Mouse (Mus musculus) large intestine, adult 2 months (tissue): ENCODE data around the gene Maml3. TPM values are rescaled to one million over a fixed set of nuclear protein-coding genes. Genes with fewer than 3 reads are reported as not detected.

Experiments used
- DNase-seq: peaks from one replicate; pipeline ENCODE4 v3.0.0-alpha.2; 2012; ENCODE audit warnings: low read depth, low spot score
- WGBS: fragments of 180-500 bp; shearing (Covaris S2); methylation state at CpG from one replicate; pipeline ENCODE4 v1.1.7; 2018; 5-methylcytosine and 5-hydroxymethylcytosine counted together
- polyA plus RNA-seq: library from polyadenylated mRNA; depleted of rRNA; stranded (reverse); fragments of >200 nt; gene quantifications from 2 replicates; pipeline ENCODE4 v1.2.3, GENCODE M21; 2012

Maml3 gene
- polyA plus RNA-seq, 1 experiment: 1.8 TPM

DNA sequence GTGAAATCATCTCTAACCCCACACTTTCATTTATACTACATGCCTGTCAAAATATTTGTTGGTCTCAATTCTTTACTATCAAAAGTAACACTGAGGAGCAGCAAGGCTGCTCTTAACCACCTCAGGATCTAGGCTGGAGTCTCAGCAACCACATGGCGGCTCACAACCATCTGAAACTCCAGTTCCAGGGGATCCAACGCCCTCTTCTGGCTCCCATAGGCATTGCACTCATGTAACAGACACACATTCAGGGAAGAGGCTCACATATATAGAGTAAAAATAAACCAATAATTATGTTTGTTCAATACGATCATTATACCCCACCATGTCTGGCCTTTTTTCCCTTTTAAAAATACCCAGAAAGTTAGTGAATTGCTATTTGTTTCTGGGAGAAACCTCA is 252.2 kb downstream of the Maml3 start:
- DNase-seq: no peak
- WGBS: 75% methylated on average over 3 of the region's 3 CpGs

DNA sequence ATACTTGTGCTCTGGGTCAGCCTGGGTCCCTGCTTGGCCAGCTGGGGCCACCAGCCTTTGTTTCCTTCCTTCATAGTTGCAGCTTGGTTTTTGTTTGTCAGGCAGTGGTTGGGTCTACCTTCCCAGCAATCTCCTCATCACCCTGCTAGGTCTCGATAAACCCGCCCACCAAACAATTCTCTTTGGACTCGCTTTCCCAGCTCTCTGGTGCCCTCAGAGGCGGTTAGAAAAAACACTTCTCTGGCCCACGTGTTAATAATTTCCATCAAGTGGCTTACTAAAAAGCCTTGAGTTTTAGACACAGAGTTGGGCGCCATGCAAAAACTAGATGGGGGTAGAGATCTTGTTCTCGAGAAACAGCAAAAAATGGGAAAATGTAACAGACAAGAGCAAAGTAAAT is 253.3 kb downstream of the Maml3 start:
- DNase-seq: no peak
- WGBS: 81% methylated on average over 7 of the region's 7 CpGs

DNA sequence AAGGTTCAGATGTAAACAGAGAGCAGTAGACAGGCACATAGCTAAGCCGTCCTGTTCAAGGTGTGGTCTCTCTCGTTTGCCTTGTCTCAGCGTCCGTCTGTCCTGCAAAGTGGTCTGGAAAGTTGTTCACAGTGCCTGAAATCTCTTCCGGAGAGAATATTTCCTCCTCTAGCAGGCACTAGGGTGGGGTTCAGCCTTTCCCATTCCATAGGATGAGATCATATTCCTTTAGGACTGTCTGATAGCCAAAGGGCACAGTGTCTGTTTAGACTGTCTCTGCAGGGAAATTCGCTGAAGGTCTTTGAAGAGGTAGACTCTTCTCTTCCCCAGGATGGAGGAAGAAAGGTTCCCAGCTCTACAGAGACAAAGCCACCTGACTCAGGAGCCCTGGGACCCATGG is 255.4 kb downstream of the Maml3 start:
- WGBS: 27% methylated on average over 6 of the region's 6 CpGs
- no peak for DNase-seq

DNA sequence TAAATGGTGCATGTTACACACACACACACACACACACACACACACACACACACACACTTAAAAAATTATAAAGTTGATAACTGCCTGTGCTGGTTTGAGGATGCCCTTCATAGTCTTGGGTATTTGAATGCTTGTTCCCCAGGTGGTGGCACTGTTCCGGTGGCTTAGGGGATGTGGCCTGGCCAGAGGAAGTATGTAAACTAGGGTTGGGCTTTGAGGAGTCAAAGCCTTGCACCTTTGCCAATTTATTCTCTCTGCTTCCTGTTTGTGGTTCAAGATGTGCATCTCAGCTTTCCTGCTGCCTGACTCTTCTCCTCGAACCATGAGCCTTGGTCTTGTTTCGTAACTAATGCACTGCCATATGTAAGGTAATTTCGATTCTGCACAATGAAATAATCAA is 257.6 kb downstream of the Maml3 start:
- 89% methylated on average over 4 of the region's 4 CpGs for WGBS
- no peak for DNase-seq

DNA sequence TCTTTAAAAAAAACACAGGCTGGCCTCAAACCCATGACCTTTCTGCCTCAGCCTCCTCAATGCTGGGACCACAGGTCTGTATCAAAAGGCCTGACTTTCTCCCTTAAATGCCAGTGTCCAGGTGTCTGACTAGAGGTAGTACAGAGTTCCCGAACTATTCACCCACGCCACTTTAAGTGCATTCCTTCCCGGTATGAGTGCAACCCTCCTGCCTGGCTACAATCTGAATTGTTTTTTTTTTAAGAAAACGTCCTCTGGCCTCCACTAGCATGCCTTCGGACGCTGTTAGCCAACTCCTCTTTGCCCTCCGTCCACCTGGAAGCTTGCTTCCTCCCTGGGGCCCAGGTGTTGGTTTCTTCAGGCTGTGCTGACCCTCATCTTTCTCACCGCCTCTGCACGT is 260.6 kb downstream of the Maml3 start:
- WGBS: 90% methylated on average over 9 of the region's 9 CpGs

DNA sequence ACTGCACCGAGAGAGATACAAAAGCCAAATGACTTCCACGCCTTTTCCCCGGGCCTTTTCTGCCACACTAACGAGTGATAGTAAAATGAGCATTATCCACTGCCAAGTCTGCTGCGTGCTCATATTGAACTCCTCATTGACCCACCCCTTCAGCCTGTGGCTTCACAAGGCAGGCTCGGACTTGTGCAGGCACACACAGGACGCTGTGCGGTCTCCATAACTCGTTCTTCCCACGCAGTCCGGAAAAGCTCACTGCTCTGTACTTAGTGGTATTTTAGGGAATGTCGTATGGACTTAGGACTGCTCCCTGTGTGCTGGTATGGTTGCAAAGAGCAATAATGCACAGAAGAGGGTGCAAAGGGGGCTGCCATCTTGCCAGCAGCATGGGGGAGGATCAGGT is 262.7 kb downstream of the Maml3 start:
- 47% methylated on average over 12 of the region's 12 CpGs for WGBS
- no peak for DNase-seq

More for the DNA sequence above, 260.6 kb downstream of the Maml3 start:
- no peak for DNase-seq

DNA sequence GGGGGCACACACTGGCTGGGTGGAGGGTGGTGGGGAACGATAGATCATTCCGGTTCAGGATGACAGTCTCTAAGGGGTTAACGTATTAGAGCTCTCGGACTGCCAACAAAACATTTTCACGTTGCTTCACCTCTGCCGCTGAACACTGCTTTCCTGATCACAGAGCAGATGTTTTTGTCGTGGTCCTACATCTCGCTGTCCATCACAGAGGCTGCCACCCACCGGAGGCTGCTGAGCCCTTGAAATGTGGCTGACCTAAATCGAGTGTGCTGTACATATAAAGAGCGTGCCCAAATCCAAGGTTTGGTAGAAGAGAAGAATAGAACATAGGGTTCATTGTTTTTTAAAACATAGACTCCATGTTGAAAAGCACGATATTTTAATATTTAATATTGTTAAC is 263.3 kb downstream of the Maml3 start:
- DNase-seq: no peak
- WGBS: 89% methylated on average over 12 of the region's 12 CpGs

DNA sequence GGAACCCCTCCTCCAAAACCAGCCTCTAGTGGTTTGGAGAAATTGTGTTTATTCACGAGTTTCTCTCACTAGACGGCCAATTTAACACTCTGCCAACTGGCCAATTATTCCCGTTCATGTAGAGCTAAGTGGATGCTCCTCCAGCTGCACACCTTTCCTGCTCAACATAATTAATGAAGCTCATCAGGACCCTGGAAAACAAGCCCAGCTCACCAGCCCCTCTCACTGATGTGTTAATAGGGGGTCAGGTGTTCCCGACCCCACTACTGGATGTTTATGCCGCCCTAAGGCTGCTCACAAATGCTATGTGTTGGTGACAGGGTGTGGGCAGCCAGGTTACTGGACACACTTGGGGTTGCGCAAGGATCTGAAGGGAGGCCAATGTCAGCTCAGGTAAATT is 263.7 kb downstream of the Maml3 start:
- 91% methylated on average over 6 of the region's 6 CpGs for WGBS
- no peak for DNase-seq

DNA sequence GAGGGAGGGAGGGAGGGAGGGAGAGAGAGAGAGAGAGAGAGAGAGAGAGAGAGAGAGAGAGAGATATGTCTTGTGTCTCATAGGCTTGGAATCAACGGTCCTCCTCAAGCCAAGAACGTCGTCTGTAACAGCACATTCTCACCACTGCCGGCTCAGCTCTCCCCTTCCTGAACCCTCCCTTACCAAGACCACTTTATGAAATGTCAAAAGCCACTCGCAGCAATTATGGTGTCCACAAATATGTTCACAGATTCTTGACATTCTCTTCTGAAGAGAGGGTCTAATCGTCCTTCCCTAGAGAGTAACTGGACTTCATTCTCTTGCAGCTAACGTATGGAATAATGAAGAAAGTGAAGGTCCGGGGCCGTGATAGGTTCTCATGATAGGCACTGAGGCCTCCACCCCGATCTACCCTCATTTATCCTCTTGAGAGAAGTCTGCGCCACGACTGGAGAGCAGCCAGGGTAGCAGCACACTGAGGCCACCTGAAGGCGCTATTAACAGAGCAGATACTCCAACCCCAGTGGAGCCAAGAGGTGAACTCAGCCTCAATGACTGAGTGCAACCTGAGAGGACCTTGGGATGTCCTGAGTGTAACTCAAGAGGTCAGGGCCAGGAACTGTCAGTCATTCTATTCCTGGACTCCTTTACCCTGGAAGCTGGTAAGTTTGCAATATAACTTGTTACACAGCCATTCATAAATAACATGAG is 264.6 kb downstream of the Maml3 start:
- no peak for DNase-seq
- 92% methylated on average over 13 of the region's 13 CpGs for WGBS

DNA sequence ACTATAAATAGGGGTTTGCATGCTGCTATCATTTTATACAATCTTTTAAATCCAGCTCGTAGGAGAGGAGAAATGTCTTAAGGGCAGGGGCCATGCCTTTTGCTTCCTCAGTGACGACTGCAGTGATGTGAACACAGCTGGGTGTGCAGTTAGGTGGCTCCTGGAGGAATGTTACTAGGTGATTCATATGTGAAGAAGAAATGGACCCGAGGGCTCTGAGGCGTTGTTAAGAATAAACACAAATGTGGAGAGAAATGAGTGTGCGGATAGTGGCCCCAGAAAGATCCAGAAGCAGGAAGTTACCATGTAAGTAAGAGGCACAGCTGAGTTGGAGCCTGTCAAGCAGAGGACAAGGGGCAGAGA is 265.5 kb downstream of the Maml3 start:
- no peak for DNase-seq
- 40% methylated on average over 5 of the region's 5 CpGs for WGBS

DNA sequence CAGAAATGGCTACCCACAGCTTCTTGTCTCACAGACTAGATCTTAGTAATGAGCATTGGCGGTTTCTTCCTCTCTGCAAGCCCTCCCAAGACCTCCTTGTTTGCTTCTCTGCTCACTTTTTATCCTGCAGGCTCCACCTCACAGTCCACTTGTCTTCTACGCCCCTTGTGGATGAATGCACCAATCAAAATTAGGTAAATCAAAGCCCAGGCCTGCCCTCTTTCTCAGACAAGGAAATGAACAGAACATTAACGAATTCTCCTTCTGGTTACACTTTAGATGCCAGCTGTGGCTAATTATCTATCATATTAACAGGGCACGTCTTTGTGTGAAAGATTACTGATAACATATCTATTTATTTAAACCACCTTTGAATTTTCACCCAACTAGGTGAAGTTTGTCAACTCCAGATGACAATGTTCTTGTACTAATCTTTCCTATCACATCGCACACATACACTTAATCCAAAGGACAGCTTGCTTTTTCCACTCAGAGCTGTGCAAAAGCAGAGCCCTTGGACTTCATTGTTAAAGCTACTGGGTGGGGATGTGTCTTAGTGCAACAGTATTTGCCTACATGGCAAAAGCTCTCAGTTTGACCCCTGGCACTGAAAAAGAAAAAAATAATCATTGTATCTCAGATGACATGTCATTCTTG is 266.1 kb downstream of the Maml3 start:
- no peak for DNase-seq
- 57% methylated on average over 5 of the region's 5 CpGs for WGBS

DNA sequence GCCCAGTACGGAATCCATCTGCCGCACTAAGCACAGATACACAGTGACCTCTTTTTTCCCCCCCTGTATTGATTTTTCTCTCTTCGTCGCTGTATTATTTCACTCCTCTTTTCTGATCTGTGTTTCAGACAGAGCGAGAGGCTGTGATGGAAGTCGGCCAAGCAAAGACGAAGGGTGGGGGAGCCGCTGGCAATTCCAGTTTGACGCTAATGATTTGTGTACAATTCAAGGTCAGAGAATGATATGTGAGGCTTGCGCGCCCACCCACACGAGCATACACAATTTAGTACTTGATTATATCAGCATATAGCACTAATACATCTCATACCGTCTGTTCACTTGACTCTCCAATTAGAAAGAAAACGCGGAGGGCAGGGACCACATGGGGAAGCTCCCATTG is 271.9 kb downstream of the Maml3 start:
- WGBS: 42% methylated on average over 15 of the region's 15 CpGs
- DNase-seq: no peak

DNA sequence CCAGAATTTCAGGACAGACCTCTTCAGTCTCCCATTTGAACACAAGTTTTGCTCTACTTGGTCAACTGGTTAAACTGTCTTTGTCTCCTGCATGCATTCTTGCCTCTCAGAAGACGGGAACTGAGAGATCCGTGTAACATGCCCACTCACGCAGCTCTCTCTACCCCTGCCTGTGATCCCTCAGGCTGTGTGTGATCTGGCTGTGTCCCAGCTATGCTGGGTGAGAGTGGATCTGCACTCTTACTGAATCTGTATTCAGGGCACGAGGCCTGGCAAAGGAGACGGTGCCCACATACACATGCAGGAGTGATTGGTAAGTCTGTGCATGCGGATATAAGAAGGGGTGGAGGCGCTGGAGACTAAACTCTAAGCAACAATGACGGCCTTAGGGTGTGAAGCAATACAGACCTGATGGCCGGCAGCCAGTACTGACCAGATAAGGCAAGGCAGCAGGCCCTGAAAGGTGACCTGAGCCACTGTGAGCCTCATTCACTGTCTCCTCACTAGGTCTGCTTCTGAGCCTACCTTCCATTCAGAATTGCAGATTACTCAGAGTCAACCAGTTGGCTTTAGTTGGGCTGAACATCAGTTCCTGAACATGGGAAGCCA is 274.0 kb downstream of the Maml3 start:
- no peak for DNase-seq
- 89% methylated on average over 9 of the region's 9 CpGs for WGBS

DNA sequence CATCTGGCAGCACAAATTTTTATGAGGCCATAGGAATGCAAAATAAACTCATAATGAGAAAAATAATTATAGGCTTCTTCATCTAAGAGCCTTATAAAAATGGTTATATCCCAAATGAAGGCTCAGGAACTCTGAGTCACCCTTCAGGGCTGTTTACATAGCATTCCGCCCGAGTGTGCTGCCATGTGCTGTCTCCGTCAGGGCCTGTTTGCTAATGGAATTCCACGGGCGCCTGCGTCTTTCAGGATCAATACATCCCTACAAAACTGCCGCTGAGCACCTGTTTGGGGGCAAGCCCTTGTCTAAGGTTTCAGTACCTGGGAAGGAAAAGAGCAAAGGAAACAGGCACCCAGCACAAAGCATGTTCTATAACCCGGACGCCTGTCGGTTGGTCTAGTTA is 279.3 kb downstream of the Maml3 start:
- WGBS: 50% methylated on average over 10 of the region's 10 CpGs
- no peak for DNase-seq

DNA sequence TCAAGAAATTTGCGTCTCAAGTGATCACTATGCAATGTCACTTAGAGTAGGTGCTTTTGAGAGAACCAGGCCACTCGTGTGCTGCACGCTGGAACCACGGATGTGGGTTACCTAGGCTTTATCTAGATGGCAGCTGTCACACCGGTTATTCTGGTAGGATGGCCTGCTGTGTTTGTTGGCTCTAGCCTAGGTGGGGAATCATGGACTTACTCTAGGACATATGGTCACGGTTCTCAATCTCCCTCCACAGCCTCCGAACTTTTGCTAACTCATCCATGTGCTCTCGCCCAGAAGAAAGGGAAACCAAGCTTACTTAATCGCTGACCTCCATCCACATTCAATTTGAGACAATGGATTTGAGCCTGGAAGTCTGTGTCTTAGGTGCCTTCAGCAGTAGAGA is 280.4 kb downstream of the Maml3 start:
- DNase-seq: no peak
- 92% methylated on average over 9 of the region's 9 CpGs for WGBS

DNA sequence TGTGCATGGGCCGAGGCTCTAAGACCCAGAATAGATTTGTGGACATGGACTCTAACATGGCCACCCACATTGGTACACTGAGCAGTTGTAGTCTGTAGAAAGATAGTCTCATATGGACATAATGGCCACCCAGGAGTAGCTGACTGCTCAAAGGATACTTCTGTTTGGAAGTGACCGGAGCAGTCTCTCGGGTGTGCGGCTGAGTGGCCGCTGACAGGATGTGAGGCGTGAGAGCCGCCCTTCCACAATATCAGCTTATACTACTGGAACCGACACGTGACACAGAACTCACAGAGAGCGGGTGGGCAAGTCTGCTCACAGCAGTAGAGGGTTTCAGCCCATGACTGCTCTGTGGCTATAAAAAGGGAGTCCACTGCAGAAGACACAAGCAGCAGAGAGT is 283.3 kb downstream of the Maml3 start:
- WGBS: 91% methylated on average over 10 of the region's 10 CpGs
- DNase-seq: no peak

DNA sequence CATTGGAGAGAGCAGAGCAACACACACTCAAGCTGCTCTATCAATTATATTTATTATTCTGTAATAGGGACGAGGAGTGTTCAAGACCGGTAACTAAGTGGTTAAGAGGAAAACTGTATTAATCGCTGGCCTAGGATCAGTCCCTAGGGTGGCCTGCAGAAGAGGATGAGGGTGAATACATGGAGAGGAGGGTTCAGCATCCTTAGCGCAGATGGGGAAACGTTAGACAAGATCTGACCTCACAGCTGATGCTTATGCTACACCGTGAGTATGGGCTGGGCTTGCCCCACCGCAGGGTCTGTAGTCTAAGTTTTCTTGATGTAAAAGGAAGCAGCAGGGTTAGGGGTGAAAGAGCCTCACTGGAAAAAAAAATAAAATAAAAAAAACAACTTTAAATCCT is 285.8 kb downstream of the Maml3 start:
- no peak for DNase-seq
- 87% methylated on average over 7 of the region's 7 CpGs for WGBS

DNA sequence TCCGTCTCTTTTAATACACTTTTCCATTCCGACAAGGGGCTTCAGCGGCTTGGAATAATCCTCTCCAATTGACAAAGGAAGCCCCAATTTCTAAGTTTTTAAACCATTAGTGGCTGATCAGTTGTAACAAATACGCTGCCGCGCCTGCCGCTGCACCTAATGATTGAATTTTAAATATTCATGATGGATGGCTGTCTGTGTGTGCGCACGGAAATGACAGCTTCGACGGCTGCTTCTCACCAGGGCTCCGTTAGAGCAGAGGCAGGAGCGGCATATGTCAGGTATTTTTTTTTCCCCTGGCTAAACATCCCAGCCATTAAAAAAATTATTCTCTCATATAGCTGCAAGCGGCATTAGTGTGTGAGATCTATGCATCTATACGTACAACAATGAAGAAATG is 287.0 kb downstream of the Maml3 start:
- no peak for DNase-seq
- 97% methylated on average over 15 of the region's 15 CpGs for WGBS

DNA sequence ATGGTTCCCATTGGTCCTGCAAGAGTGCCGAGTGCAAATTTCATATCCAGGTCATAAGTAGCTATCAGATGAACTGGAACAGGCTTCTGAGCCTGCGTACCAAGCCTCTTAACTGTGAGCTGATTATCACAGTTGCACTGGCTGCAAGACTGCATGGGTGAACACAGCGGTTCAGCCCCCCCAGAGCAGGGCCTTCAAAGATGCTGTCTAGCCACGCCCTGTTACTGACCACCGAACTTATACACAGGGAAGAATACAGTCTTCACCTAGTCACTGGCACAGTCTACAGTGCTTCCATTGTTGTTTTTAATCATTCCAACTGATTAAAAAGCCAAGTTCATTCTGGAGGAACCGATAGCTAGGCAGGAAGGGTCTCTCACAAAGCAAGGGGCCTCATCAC is 287.5 kb downstream of the Maml3 start:
- 92% methylated on average over 6 of the region's 6 CpGs for WGBS
- no peak for DNase-seq

DNA sequence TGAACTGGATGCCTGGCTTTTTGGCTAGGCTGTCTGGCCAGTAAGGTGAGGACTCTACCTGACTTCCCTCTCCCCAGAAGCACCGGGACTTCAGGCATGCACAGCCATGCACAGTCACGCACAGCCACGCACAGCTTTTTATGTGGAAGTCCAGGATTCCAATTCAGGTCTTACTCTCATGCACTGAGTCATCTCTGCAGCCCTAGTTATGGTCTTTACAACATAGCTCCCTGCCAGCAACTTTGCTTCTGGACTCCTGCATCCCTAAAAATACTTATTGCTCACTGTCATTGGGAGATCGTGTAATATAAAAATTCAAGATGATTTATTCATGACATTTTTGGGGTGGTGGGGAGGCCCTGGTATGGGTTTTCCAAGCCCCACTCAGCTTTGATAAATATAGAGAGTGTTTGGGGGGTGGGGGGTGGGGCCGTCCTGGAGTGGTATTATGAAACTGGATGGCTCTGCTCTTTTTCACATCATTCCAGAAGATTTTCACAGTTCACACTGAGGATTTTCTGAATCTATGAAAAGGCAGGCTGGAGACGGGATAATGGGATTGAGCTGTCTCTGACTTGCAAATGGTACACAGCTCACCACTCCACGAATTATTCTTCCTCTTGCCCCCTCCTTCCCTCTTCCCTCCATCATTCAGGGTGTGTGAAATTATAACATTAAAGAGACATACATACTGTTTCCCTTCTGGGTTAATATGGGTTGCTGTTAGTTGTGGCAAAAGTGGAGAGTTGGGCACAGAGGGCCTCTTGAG is 288.2 kb downstream of the Maml3 start:
- DNase-seq: no peak

DNA sequence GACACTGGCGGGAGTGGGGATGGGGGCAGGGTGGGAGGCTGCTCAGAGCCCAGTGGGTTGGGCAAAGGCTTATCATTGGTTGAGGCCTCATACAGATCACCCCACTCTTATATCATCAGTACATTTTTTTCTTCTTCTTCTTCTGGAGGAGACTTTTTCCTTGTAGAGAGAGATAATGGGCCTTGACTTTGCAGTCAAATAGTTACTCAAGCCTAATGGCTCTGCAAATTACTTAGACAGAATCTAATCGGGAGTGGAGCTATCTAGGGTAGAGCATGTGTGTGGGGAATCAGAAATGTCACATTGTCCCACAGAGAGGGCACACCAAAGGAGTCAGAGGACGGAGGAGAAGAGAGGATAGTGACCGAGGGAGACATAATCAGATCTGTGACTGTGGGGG is 290.8 kb downstream of the Maml3 start:
- WGBS: 83% methylated on average over 4 of the region's 4 CpGs
- no peak for DNase-seq

More for the DNA sequence above, 288.2 kb downstream of the Maml3 start:
- 80% methylated on average over 7 of the region's 7 CpGs for whole genome bisulfite sequencing
